Mouse (Mus musculus) kidney, postnatal 25 days (tissue): Measurements from ENCODE around the gene Esrrg.

Experiments used
- DNase-seq, 2 experiments: peaks; one replicate each; pipeline ENCODE4 v3.0.0; 2021; ENCODE audit warnings: mixed read lengths in 2 of 2

The Esrrg gene

DNA sequence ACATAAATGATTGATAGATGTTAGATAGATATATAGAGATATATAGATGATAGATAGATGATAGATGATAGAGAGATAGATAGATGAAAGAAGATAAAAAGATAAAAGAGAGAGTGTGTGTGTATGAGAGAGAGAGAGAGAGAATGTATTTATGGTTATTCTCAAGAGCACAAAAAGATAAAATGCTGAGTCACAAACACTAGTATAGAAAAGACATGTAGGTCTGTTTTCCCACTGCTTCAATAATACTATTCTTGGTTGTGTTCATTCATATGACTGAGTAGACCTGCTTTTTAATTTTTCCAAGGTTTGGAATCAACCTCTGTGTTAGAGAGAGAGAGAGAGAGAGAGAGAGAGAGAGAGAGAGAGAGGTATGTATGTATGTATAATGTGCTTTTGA is 554.5 kb downstream of the Esrrg start:
- no peak for DNase-seq

GRCm38 (mm10) chr1:188164251-188164650 is 555.7 kb downstream of the Esrrg start:
- no peak for DNase-seq

GRCm38 (mm10) chr1:188173859-188174258 is 565.3 kb downstream of the Esrrg start:
- no peak for DNase-seq

- no peak for DNase-seq
Measured at GRCm38 (mm10) chr1:188182951-188183350, 574.4 kb downstream of the Esrrg start.

DNA sequence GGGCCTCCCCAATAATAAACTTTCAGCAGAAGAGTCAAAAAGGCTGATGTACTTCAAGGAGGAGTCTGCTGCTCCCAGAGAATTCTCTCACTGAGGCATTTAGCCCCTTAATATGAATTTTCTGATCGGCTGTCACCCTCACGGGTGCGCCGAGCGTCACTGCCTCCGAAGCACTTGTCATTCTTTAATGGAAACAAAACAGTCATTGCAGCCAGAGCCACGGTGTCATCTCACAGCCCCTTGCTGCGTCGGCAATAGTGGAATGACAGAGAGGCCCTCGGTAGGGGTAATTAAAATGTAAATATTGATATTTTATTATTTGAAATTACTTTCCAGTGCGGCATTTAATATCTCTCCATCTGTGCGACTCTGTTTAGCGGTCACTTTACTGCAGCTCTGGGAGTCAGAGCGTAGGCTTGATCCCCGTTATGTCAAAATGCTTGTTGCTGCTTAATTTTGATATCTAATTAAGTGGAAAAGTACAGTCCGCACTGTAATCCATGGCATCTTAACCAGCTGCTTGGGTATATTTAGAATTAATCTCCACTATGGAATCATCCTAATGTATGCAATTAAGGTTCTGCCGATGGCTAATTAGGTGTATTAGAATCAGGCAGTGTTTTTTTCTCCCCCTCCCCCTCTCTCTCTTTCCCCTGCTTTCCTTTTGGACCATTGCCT is 578.0 kb downstream of the Esrrg start:
- DNase-seq = no peak

DNA sequence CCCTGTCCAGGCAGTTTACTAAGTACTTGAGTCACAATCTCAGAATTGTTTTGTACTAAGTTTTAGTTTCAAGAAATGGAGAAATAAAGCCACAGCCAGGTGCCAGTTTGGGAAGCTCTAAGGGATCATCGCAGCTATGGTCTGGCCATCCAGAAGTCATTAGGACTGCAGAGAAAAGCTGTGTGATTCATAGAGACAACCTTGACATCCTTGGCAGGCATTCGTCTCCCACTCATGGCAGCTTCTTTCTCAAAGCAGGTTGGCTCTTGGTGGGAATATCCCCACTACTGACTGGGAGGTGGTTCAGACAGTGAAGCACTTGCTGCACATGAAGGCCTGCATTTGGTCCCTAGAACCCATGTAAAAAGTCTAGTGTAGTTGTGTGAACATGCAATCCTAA is 584.4 kb downstream of the Esrrg start:
- no peak for DNase-seq

- peak; percentile 10 to 41 for DNase-seq
Measured at GRCm38 (mm10) chr1:188207421-188207820, 598.8 kb downstream of the Esrrg start.

DNA sequence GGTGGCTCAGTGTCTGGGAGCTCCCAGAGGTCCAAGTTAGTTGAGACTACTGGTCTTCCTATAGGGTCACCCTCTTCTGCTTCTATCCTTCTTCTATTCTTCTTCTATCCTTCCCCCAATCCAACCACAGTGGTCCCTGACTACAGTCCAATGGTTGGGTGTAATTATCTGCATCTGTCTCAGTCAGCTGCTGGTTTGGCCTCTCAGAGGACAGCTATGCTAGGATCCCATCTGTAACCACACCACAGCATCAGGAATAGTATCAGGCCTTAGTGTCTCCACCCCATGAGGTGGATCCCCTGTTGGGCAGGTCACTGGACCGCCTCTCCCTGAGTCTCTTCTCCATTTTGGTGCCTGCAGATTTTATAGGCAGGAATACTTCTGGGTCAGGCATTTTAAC is 600.4 kb downstream of the Esrrg start:
- no peak for DNase-seq

GRCm38 (mm10) chr1:188214885-188215611 is 606.5 kb downstream of the Esrrg start:
- DNase-seq = peak; percentile 41 to 74

DNA sequence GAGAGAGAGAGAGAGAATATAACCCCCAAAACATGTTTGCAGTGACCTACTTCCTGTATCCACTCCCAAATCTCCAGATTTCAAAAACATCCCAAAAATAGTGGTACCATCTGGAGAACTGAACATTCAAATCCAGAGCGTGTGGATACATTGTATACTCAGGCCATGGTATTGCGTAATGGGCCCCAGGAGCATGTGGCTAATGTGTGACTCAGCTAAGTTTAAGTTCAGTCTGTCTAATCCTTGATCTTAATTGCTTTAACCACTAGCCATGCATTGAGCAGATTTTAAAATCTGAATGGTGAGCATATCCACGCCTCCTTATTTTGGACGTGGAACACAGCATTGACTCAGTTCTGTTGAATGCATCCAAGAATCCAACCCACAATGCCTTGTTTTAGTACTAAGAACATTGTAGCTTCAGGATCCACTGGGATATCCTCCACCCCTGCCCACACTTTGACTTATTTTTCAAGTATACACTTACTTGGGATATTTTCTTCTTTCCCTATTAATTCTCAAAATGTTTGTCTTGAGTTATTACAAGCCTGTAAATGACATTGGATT is 612.7 kb downstream of the Esrrg start:
- DNase-seq = no peak

DNA sequence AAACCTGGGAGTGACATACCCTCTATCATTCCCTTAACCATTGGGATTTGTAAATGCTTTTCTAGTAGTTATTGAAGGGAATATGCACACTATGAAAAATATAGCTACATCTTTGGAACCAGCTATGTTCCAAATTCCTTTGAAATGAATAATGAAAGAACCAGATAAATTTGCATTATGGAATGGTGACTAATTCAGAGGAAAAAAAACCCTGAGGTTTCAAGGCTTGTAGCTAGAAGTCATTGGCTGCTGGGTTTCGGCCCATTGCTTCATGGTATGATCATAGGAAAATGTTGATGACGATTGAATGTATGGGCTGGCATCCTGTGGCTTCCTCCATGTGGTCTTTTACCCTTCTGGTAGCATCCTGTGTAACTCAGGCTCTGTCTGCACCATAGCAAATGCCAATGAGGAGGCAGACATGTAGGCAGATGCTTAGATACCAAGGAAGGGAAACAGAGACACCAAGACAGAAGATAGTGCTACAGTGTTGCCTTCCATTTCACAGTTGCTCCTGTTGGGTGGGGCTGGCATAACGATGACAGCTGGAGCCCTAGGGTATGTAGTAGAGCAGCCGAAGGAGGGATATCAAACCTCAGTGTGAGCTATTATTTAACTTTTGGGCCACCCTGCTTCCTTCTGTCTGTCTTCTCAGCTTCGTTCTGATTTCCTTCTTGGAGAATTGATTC is 624.6 kb downstream of the Esrrg start:
- DNase-seq = no peak

DNA sequence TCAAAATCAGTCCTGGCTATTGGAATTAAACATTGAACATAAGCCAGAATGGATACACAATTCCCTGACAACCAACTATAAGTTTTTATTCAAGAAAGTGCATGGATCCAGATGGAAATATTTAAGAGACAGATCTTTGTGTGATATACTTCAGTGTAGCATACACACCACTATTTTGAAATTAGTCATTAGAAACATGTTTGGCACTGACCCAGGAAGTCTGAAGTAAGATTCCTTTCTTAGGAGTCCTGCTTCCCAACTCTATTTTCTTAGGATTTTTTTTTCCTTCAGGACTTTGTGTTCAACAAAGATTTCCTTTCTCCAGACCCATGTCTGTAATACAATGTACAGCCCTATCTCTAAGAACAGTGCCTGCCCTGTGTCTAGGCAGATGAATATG is 630.0 kb downstream of the Esrrg start:
- no peak for DNase-seq

DNA sequence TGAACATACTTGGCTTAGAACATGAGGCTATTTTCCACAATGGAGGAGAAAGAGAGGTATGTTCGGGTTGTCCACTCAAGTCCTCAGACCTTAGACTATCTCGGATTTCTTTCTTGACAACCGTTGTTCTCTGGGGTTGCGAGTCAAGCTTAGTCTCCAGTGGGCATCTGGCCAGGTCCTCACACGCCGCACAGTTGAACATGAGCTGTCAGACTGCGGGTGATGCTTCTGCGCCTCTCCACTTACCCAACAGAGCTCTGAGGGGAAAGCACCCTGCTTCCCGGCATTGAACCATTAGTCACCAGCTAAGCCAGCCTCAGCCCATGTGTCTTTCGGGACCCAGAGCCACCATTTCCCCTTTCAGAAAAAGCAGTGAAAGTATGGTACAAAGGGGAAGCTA is 633.2 kb downstream of the Esrrg start:
- DNase-seq = no peak

GRCm38 (mm10) chr1:188257500-188257899 is 648.9 kb downstream of the Esrrg start:
- no peak for DNase-seq

- no peak for DNase-seq
Measured at GRCm38 (mm10) chr1:188260259-188261107, 651.9 kb downstream of the Esrrg start.

GRCm38 (mm10) chr1:188261903-188262682 is 653.5 kb downstream of the Esrrg start, which contains the start of gene Ush2a:
Gene Ush2a, plus strand, starts transcription at chr1:188262023.
- DNase-seq = no peak
